Mouse (Mus musculus): ENCODE data around the gene Gm20897. TPM values are rescaled to one million over a fixed set of nuclear protein-coding genes. Genes with fewer than 3 reads are reported as not detected.
"Not testable (repeated sequence)": the region's sequence is repeated elsewhere in the genome, so short reads cannot be mapped to it uniquely, and the experiment has no call there.

The Gm20897 gene
- not detected in 2 replicates for polyA plus RNA-seq (2012; rRNA removed)

DNA sequence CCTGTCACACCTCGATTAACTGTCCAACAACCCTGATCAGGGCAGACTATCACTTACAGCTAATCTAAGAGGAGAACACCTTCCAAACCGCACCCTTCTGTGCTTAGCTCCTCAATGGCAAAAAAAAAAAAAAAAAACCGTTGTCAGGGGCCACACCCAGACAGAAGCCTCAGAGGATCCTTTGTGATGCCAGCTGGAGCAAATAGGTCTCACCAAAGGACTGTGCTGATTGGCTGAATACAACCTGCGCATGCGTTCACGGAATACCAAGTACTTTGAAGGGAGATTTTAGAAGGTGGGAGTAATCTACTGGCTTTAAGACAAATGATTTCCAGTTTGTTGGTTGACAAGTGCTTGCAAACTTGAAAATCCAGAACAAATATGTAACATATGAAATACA, at the start of gene Gm20897:
Gene Gm20897 (minus strand): TSS at position 101 of the 400 bp plus-strand sequence.
- not testable (repeated sequence) for H3K36me3 ChIP-seq (ENCODE audit: control insufficient read depth, insufficient read depth, low read length); H3K27ac ChIP-seq (ENCODE audit: control insufficient read depth, insufficient read depth, low read length); H3K4me3 ChIP-seq (ENCODE audit: control insufficient read depth, insufficient read depth, low read length); DNase-seq; H3K27me3 ChIP-seq (ENCODE audit: control insufficient read depth, insufficient read depth, low read length); H3K4me1 ChIP-seq (replicated peaks; ENCODE audit: control insufficient read depth, insufficient read depth, low read length)
- 83% methylated on average over 6 of the region's 6 CpGs for WGBS

Other genes with a start within 250 kb of the Gm20897 start
- not detected in 2 replicates for gene Gm21732, start 73.5 kb upstream of the Gm20897 start, polyA plus RNA-seq (2012; rRNA removed)

All from thymus, adult 2 months (tissue).